Mouse (Mus musculus): ENCODE results near the gene Snrnp25.

Gene Snrnp25
- long read RNA-seq, experiment 1, transcript Snrnp25-201 (5 exons, 821 nt), result major isoform, 17 of 18 reads
- long read RNA-seq, experiment 1, partial matches to known transcripts, result 0 of 18 reads
- long read RNA-seq, experiment 1, other reads (novel, unspliced or antisense), result 1 of 18 reads
- long read RNA-seq, experiment 2, transcript Snrnp25-201 (5 exons, 821 nt), result major isoform, 24 of 24 reads
- long read RNA-seq, experiment 2, partial matches to known transcripts, result 0 of 24 reads
- long read RNA-seq, experiment 2, other reads (novel, unspliced or antisense), result 0 of 24 reads

DNA sequence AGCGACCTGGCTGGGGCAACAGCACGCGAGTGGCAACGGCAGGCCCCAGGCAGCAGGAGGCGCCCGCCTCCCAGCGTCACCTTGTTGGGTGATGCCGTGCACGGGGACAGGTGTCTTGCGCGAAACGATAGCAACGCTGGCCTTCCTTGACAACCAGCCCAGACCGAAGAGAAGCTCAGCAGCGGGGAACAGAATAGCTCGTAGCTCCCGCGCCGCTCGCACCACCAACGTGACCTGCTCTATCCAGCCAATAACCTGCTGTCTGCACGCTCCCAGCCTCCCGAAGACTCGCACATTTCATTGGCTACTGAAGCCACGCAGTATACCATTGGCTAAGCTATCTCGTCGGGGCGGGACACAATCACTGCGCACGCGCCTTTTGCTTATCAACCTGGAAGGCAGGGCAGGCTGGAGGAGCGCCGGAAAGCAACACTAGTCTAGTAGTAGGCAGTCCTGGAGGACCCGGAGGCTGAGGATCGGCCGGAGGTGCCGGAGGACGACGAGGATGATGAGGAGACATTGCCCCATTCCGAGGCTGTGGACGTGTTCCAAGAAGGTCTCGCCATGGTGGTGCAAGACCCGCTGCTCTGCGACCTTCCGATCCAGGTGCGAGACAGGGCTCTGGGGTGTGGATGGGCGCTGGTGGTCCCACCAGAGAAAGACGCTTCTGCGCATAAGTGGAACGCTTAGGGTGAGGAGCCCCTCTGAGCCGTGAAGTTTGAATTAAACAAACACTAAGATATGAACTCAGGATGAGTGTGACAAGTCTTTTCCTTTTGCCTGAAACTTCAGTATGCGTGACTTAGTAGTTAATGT is at the start of gene Snrnp25:
TSS of gene Snrnp25 (plus strand) at position 358 of the 816 bp plus-strand sequence.
- intact Hi-C loops (cut with DNase I), result loop anchor here (5.0 kb wide), 1 partner anchor 37 kb away; no protein-coding TSS in a partner anchor

DNA sequence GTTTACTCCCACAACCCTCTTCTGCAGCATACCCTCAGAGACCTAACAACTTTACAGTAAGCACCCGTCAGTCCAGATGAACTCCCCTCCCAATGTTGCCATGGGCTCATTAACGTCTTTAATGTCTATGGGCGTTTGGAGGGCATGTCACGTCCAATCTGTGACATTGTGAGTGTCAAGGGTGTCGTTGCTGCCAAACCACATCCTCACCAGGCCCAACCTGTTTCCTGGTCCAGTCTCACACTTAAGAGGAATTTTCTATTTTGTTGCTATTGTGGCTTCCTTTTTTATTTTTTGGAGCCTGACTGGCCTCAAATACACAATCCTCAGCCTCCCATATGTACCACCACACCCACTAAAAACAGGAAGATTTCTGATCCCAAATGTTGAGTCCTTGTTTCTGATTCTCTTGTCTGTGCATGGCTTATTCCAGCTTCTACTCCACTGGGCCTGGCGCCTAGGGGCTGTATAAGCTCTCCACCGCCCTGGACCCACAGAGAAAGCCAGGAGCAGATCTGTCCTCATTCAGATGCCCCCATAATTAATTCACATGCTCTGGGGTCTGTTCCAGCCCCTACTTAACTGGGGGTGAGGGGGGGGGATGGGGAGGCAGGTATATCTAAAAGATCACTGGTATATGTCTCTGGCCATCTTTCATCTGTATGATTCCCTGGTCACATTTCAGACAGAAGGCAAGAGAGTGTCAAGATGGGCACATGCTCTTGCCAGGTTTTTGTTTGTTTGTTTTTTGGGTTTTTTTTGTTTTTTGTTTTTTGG is 48.2 kb upstream of the Snrnp25 start:
- intact Hi-C loops (cut with DNase I), result no loop called here

DNA sequence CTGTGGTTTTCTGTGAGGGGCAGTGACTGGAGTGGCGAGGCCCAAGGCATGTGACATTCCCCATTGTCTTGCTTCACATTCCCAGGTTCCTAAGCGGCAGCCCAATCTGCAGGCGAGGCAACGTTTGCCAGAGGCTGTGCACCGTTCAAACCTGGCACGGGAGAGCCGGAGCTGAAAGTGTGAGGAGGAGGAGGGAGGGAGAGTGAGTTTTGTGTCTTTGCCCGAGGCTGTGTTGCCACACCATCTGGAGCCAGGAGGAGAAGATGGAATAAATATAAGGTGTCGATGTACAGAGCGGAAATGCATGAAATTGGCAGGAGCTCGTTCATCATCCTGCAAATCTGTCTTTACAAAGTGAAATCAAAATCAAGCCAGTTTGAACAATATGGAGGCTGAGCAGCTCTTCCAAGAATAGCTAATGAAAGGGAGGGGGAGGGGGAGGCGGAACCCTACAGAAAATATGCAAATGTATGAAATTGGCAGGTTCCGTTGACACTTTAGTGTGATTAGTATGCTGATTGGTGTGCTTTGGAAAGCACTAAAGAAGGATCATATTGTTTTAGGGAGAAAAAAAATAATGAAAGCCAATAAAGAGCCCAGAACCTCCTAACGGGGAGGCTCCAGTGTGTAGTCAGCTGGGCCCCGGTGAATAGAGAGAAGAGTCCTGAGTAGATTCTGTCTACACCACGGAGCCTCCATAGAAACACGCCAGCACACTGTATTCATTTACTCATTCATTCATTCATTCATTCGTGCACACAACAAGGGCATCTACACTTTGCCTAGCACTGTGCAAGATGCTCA is 47.2 kb upstream of the Snrnp25 start:
- intact Hi-C loops (cut with DNase I), result no loop called here

DNA sequence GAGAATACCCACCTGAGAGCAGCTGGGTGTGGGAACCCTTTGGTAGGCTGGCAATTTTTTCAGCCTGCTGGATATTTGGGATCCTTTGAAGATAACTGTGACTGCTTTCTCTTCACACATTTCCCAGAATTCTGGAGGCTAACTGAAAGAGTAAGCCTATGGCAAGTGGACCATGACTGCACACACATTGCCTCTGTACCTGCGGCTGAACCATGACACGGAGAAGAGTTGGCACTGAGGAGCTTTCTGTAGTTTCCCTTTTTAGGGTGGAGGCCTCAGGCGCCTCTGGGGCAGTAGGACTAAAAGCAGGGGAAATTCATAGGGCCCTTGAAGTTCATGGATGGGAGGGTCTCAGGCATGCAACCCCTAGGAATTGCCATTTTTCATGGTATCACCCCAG is 46.0 kb upstream of the Snrnp25 start:
- intact Hi-C loops (cut with DNase I), result no loop called here

DNA sequence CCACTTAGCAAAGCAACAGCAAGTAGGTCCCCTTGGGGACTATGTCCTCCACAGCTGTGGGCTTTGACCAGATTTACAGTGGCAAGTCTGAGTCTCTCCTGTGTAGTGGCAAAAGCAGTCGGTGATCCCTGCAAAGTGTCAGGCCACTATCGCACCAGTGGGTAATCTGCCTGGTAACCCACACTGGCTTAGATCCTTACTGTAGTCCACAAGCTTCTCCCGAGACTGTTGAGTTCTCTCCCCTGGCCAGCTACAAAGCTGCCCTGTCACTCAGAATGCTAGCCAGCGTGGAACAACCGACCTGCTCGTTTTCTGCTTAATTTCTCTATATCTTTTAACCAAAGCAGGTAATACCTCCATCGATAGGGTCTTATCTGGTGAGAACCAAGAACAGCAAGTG is 44.9 kb upstream of the Snrnp25 start:
- intact Hi-C loops (cut with DNase I), result loop anchor here (5.0 to 10.0 kb wide), 2 partner anchors 158 to 486 kb away; partner anchors contain the start of genes Bod1 and Nsg2

DNA sequence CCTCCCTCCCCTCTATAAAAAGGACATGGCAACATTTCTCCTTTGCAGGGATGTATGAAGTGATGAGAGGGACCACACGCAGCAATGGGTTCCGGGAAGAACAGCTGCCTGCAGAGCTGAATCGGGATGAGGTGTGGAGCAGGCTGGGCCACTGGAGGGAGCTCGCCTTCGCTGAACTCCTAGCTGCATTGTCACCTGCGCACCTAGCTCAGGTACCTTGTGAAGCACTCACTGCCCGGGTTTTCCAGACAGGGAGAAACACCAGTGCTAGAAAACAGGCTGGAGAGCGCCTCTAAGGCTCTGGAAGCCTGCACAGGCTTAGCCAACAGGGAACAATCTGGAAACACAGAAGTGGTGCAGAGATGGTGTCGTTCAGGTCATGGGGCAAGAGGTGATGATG is 43.7 kb upstream of the Snrnp25 start:
- intact Hi-C loops (cut with DNase I), result loop anchor here (5.0 to 10.0 kb wide), 2 partner anchors 159 to 487 kb away; partner anchors contain the start of genes Bod1 and Nsg2

DNA sequence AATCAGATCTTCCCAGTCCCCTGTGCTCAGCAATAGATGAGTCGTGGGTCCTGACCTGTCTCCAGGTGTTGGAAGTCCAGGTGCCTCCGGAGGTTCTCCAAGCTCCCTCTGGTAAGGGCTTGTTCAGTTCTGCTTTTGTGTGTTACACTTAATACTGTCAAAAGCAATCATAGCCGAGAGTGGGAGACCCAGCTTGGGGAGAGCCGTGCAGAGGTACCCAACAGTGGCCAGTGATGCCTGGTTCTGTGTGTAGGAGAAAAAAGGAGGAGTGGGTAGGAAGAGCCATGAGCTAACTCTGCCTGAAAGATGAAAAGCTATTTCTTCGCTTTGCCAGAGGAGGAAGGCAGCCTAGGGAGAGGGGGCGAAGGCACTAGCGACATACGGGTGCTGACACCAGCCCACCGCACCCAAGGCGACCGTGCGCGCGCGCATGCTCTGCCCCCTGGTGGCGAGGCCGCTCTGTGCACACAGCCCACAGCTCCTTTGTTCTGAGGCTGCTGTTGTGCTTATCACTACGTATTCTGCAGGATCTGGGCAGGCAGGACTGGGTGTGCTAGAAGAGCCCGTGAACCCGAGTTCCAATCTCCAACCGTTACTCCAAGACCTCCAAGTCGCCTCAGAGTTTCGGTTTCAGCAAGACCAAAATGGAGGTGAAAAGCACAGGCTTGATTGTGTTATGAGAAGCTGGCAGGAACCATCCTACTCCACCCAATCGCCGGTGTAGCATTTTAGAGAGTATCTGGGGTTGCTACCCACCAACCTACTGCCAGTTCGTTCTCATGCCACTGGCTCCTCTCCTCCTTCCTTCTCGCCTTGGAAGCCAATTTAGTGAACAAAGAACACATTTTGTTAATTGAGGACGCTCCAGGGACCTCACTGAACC is 43.1 kb upstream of the Snrnp25 start:
- intact Hi-C loops (cut with DNase I), result loop anchor here (5.0 to 10.0 kb wide), 2 partner anchors 160 to 487 kb away; partner anchors contain the start of genes Bod1 and Nsg2

DNA sequence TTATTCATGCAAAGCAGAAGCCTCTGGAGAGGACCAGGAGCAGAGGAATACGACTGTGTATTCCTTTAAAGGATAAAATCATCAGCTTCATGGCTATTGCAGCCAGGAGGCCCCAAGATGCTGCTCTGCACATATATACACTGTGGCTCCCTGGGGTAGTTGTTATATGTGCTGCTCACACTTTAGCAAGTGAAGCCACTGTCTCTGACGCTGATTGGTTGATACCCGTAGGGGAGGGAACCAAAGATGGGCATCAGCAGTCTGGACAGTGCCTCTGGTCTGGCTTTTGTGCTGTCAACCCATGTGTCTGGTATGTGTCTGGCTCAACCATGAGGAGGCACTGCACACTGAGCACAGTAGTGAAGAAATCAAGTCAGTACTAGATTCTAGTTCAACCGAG is 38.5 kb upstream of the Snrnp25 start:
- intact Hi-C loops (cut with DNase I), result loop anchor here (10.0 kb wide), 1 partner anchor 492 kb away; the partner anchor contains the start of gene Bod1

DNA sequence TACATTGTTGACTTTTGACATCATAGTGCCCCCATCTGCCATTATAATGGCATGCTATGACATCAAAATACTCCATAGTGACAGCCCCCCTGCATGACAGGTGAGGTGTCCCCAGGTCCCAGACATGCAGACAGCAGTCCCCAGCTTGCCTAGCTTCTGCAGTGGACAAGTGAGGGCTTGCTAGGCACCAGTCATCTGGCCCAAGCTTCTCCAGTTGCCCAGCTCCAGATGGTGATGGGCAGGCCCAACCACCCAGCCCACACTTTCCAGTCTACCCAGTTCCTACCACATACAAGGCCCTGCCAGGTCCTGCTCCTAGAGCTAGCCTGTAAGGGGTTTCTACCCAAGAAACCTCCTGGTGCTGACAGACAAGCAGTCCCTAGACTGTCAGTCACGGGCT is 26.7 kb upstream of the Snrnp25 start:
- intact Hi-C loops (cut with DNase I), result no loop called here

DNA sequence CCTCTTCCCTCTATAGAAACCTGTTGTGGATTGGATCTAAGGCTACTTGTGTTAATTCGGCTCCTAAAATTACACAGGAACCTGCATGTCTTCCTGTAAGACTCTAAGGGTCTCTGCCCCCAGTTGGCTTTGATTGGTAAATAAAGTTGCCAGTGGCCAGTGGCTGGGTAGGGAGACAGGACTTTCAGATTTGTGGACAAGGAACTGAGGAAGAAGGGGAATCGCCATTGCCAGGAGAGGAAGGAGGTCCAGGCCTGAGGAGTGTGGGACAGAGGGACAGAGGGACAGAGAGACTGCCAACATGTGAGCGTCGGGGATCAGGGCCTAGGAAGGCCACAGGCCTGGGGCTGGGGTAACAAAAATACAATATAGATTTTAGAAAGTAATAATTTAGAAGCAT is 24.0 kb upstream of the Snrnp25 start:
- intact Hi-C loops (cut with DNase I), result loop anchor here (5.0 kb wide), 2 partner anchors 106 to 141 kb away; partner anchors contain the start of gene Hbq1b

DNA sequence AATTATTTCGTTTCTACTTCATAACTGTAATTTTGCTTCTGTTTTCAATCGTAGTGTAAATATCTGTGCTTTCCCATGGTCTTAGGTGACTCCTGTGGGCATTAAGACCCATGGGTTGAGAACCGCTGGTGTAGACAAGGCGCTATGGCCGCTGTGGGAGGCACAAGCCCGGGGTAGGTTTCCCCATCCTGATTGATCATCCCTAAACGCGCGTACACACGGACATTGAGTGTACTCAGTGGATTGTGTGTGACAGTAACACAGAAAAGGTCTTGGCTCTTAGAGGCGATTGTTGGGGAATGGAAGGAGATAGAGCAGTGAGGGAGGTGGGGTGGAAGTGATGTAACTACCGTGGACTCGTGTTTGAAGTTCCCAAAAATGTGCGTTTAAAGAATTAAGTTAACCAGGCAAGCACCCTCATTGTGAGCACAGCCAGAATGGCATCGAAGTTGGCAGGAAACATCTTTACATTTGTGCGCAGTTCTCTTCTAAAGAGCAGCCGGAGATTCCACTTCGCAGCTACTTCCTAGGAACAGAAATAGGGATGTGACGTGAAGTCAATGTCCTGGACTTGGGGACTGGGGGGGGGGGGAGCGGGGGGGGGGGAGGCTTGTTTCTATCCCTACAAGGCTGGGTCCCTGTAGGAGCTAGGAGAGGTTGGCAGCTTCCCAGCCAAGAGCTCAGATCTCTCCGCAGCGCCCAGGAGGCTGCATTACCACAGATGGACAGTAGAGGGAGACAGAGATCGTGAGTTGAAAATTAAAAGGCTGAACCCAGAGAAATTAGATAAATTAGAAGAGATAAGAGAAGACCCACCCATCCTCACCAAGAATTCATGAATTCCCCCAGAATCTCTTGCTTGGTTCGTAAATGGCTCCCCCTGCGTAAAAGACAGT is 23.0 kb upstream of the Snrnp25 start:
- intact Hi-C loops (cut with DNase I), result loop anchor here (2.0 to 5.0 kb wide), 3 partner anchors 57 to 140 kb away; partner anchors contain the start of gene Hbq1b

DNA sequence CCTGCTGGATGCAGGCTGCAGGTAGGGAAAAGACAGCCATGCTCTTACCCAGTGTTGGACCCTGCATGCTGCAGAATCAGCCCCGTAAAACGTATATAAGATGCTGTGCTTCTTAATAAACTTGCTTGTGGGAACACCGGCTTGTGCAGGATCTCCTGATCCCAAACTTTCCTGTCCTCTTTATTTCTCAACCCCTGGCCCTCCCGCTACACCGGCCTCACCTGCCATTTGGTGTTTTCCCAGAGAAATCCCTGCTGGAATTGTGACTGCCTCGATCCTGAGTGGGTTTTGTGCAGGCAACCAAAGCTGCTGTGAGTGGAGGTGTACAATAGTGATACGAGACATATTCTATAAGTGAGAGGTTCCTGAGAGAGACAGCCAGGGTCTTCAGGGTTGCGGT is 20.7 kb upstream of the Snrnp25 start:
- intact Hi-C loops (cut with DNase I), result loop anchor here (5.0 kb wide), 2 partner anchors 103 to 138 kb away; partner anchors contain the start of gene Hbq1b

DNA sequence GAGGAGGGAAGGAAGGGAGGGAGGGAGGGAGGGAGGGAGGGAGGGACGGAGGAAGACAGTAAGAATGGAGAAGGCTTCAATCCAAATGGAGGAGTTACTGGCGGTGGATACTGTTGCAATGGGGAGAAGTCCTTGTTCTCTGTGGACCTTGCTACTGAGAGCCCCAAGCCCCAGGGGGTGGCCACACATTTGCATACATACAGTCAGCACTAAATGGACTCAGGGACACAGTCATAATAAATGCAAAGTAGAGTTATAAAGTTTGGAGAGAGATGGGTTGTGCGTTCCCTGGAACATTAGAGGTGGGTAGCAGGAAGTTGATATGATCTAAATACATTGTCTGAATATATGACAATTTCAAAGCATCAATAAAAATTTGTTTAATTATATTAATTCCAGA is 19.2 kb upstream of the Snrnp25 start:
- intact Hi-C loops (cut with DNase I), result no loop called here

DNA sequence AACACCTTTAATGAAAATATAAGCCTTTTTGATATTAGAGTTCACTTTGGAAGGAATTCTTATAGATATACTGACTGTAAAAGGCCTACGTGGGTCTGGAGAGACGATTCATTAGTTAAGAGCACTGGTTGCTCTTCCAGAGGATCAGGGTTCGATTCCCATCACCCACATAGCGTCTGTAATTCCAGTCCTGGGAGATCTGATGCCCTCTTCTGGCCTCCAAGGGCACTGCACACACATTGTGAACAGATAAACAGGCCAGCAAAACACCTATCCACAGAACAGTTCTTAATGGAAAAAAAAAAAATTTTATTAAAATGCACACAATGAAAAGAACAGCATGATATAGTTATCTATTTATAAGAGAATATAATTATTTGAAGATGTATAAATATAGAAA is 18.0 kb upstream of the Snrnp25 start:
- intact Hi-C loops (cut with DNase I), result no loop called here

DNA sequence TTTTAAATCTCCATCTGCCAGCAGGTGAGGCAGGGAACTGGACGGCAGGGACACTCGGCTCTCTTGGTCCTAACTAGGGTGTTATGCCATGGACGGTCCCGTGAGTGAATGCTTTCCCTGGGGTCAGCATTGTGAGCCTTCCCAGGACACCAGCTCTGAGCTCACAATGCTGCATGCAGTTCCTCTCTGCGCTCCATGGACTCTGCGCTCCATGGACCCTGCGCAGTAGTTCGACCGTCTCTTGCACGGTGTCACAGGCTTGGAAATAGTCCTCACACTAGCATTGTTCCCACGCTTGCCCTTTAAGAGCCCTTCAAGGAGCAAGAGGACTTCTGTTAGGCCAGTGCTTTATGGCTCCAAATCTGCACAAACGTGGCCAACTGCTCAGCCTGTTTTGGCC is 16.3 kb upstream of the Snrnp25 start:
- intact Hi-C loops (cut with DNase I), result no loop called here

DNA sequence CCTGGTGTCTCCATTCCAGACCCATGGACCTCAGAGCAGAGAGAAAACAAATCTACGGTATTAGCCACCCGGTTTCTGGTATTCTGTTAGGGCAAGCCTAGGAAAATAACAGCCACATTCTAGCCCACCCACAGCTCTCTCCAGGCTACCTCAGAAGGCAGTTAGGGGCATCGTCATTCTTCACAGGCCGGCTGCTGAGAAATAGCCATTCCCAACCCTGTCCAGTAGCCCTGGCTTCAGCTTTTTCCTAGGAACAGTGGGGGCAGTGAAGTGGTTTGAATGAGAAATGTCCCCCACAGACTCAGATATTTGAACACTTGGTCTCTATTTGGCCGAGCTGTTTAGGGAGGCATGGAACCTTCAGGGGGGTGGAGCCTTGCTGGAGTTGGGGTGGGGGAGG is 15.8 kb upstream of the Snrnp25 start:
- intact Hi-C loops (cut with DNase I), result no loop called here

DNA sequence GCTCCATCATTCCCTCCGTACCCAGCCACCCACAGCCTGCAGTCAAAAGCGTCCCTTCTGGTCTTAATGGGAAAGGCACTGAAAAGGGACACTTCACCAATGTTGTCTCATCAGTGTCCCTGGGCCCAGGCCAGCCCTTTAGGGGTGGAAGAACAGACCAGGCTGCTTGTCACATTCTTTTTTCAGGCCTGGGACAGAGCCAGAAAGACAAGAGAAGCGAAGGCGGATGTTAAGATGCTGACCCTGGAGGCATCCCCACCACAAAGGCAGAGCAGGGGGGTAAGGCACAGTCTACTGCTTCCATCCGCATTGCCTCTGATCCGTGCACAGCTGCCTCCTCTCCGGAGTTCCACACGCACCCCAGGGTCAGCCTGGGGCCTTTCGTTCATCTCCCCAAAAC is 15.1 kb upstream of the Snrnp25 start:
- intact Hi-C loops (cut with DNase I), result no loop called here

DNA sequence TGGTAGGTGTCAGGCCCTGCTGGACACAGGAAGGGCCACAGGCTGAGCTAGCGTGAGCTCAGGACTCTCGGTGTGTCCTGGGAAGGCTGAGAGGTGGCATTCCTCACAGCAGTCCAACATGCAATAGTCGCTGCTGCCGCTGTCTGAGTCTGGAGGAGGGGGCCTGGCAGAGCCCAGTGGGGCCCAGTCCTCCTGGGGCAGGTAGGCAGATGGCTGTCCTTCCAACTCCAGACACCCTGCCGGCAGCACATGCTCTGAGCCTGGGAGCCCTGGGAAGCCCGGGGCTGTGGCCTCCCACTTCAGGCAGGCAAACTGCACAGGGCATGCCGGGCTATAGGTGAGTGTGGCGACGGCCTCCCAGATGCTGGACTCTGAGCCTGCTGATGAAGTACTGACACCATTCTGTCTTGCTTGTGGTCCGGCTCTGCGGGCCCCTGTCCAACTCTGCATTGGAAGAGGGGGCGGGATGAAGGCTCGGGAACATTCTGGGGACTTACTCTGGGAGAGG is 14.6 kb upstream of the Snrnp25 start:
- intact Hi-C loops (cut with DNase I), result no loop called here

Data from adrenal gland (tissue).